Mouse (Mus musculus) bone marrow macrophage, adult 2 months (primary cell): ENCODE measurements around the gene Kdelr1.

Experiments
- CTCF ChIP-seq: IDR thresholded peaks from 2 replicates; pipeline ENCODE4 v1.5.1; 2012; ENCODE audit warnings: low read depth, mild to moderate bottlenecking, low read length, moderate library complexity
- POLR2A ChIP-seq: IDR thresholded peaks from 2 replicates; pipeline ENCODE4 v1.6.1; 2012; ENCODE audit warnings: mild to moderate bottlenecking, low read depth, low read length, borderline replicate concordance

- TF ChIP-seq CTCF (no peak), POLR2A (no peak)
These were observed 42.0 kb upstream of the Kdelr1 start, which contains the start of gene Grwd1 for GRCm38 (mm10) chr7:45830427-45831127.
